Mouse (Mus musculus) liver, adult 2 months (tissue): ENCODE data around the gene Snrpa. TPM values are rescaled to one million over a fixed set of nuclear protein-coding genes. Genes with fewer than 3 reads are reported as not detected.

Experiments
- DNase-seq: peaks from one replicate; pipeline ENCODE4 v3.0.0-alpha.2; 2011; ENCODE audit warnings: low read depth, low spot score; ENCODE audit errors: extremely low read depth
- H3K27ac ChIP-seq: fragments of 200-500 bp; replicated peaks from 2 replicates; pipeline ENCODE4 v1.5.1; 2012; ENCODE audit warnings: low read depth, mild to moderate bottlenecking, control low read depth, inconsistent platforms, low read length; ENCODE audit not compliant: insufficient read depth
- H3K27me3 ChIP-seq: fragments of 200-500 bp; 2 replicates; pipeline ENCODE4 v1.6.1; 2012; ENCODE audit warnings: mild to moderate bottlenecking, moderate library complexity, low read length, inconsistent platforms; ENCODE audit not compliant: control insufficient read depth, insufficient read depth
- H3K36me3 ChIP-seq: fragments of 200-500 bp; 2 replicates; pipeline ENCODE4 v1.6.1; 2012; ENCODE audit warnings: low read length, inconsistent platforms; ENCODE audit not compliant: control insufficient read depth, insufficient read depth
- H3K4me1 ChIP-seq: fragments of 200-500 bp; 2 replicates; pipeline ENCODE4 v1.6.1; 2011; ENCODE audit warnings: low read length; ENCODE audit not compliant: control insufficient read depth, insufficient read depth
- H3K4me3 ChIP-seq: fragments of 200-500 bp; 2 replicates; pipeline ENCODE4 v1.5.1; 2011; ENCODE audit warnings: low read depth, mild to moderate bottlenecking, control low read depth, low read length, moderate library complexity; ENCODE audit not compliant: insufficient read depth
- H3K79me2 ChIP-seq: fragments of 200-500 bp; 2 replicates; pipeline ENCODE4 v1.6.1; 2012; ENCODE audit warnings: inconsistent platforms, mild to moderate bottlenecking, low read length, moderate library complexity; ENCODE audit not compliant: control insufficient read depth, insufficient read depth
- H3K9ac ChIP-seq: fragments of 200-500 bp; 2 replicates; pipeline ENCODE4 v1.6.1; 2012; ENCODE audit warnings: low read depth, mild to moderate bottlenecking, control low read depth, inconsistent platforms, low read length
- CTCF ChIP-seq: fragments of 200-500 bp; IDR thresholded peaks from 2 replicates; pipeline ENCODE4 v1.5.1; 2011; ENCODE audit warnings: low read depth, low read length, control low read depth
- POLR2A ChIP-seq: fragments of 200-500 bp; IDR thresholded peaks from 2 replicates; pipeline ENCODE4 v1.6.1; 2011; ENCODE audit warnings: low read length, control low read depth; ENCODE audit not compliant: insufficient read depth; ENCODE audit errors: extremely low read depth
- WGBS: fragments of 180-500 bp; shearing (Covaris S2); methylation state at CpG from one replicate; pipeline ENCODE4 v1.1.7; 2018; 5-methylcytosine and 5-hydroxymethylcytosine counted together
- polyA plus RNA-seq: library from polyadenylated mRNA; depleted of rRNA; stranded (reverse); fragments of >200 nt; gene quantifications from 2 replicates; pipeline ENCODE4 v1.2.3, GENCODE M21; 2012
- total RNA-seq: library from RNA; depleted of rRNA; stranded (reverse); fragments of >200 nt; gene quantifications from 2 replicates; pipeline ENCODE4 v1.2.3, GENCODE M21; 2014

Gene Snrpa
- total and polyA plus RNA-seq, 2 experiments, result 10.5 to 76.8 TPM

DNA sequence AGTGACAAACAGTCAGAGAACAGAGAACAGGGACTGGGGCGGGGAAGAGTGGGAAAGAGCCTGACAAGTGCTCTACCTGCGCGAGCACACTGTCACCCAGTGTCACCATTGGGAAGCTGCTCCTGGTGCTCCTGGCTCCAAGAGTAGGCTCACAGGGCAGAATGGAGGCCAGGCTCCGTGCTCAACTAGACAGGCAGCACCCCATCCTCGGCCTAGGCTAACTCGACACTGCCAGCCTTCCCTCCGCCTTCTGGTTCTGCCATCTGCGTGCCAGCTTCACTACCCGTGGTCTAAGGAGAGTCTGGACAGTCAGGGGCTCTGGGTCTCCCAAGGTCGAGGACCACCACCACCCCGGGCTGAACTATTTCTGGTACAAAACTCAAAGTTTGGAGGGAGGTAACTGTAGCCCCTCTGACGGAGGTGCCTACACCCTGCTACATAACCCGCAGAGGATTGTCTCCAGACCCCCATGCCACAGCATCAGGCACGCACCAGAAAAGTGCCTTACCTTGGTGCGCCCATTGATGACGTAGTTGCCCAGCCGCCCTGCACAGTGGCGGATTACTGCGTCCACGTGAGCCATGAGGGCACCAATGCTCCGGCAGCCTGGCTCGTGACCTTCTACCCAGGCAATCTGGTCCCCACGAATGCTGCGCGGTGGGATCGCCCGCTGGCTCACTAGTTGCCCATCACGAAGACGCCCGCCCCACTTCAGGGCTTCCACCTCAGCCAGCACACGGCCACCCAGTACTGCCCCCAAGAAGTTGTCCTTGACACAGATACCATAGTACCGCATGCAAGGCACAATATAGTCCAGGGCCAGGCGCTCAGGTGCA, 31.7 kb downstream of the Snrpa start:
- peak; percentile 68 for DNase-seq
- H3K4me1 ChIP-seq, result peaks cover 34% of the 10 kb centered on the region

DNA sequence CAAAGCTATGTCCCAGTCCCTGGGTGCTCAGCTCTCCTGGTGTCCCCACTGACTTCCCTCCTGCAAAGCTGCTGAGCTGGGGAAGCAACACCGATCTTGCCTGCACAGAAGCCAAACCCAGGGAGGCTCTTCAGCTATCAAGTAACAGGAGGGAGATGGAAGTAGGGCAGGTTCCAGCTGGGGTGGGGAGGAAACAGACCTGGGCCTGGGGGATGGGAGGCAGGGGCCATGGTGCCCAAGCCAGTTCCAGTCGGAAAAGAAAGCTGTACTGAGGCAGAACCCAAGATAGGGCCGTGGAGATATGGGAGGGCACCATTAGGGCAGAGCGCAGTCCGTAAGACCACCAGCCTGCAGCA, 32.6 kb downstream of the Snrpa start:
- Histone ChIP-seq H3K4me1 (peaks cover 34% of the 10 kb centered on the region), H3K27ac (no peak overlapping the region), H3K4me3 (no peak overlapping the region), H3K36me3 (peaks cover 6% of the 10 kb centered on the region; the same call in 1 of the 2 replicates), H3K9ac (peak overlapping the region; percentile 6; the same call in 1 of the 2 replicates), H3K27me3 (no peaks in the 10 kb centered on the region), H3K79me2 (peaks cover 4% of the 10 kb centered on the region; the same call in 1 of the 2 replicates)
- no peak for TF ChIP-seq POLR2A
- TF ChIP-seq CTCF, result no peak
- no peak for DNase-seq
- 57% methylated on average over 5 of the region's 5 CpGs for WGBS

More for the DNA sequence above, 31.7 kb downstream of the Snrpa start:
- H3K27me3 ChIP-seq, result no peaks in the 10 kb centered on the region
- peak overlapping the region; percentile 88 for H3K9ac ChIP-seq
- 0 out of 2 replicates have a peak, but pooled peaks cover 2% of the 10 kb centered on the region for H3K36me3 ChIP-seq
- H3K27ac ChIP-seq, result peak overlapping the region; percentile 93
- 53% methylated on average over 33 of the region's 33 CpGs for WGBS
- TF ChIP-seq CTCF (no peak), POLR2A (0 out of 2 replicates have a peak, but pooled peaks have one; percentile 24)
- peaks cover 4% of the 10 kb centered on the region; the same call in 1 of the 2 replicates for H3K79me2 ChIP-seq
- peak overlapping the region; percentile 72 for H3K4me3 ChIP-seq

DNA sequence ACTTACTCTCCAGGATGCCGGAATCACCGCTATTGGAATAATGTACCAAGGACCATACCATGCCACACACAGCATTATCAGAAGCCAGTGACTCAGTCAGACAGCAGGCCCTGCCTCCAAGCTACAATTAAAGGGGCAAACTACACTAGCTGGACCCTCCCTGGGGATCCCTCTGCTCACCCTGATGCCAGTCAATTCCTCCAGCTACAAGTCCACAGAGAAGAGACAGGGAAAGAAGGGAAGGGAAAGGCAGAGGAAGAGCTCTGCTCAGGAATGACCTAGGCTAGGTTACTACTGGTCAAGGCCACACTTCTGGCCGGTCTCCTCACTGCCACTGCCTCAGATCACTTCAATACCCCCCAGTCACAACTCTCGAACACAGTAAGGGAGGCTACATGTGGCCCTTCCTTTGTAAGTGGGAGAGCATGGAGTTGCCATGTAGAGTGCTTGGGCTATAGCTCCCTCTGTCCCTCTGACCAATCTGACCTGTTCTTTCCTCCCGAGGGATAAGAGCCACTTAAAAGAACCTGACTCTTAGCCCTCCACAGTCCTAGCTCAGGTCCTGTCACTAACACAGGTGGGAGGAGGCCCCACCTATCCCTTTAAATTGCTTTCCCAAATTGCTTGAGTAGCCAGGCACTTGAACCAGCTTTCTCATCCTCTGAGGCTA, 33.2 kb downstream of the Snrpa start:
- Histone ChIP-seq H3K79me2 (peaks cover 4% of the 10 kb centered on the region; the same call in 1 of the 2 replicates), H3K9ac (peak overlapping the region; percentile 11; the same call in 1 of the 2 replicates), H3K27ac (no peak overlapping the region), H3K36me3 (peaks cover 10% of the 10 kb centered on the region; the same call in 1 of the 2 replicates), H3K27me3 (no peaks in the 10 kb centered on the region), H3K4me3 (no peak overlapping the region), H3K4me1 (peaks cover 32% of the 10 kb centered on the region)
- 48% methylated on average over 5 of the region's 5 CpGs for WGBS
- DNase-seq, result no peak
- TF ChIP-seq CTCF, result no peak
- TF ChIP-seq POLR2A, result no peak

DNA sequence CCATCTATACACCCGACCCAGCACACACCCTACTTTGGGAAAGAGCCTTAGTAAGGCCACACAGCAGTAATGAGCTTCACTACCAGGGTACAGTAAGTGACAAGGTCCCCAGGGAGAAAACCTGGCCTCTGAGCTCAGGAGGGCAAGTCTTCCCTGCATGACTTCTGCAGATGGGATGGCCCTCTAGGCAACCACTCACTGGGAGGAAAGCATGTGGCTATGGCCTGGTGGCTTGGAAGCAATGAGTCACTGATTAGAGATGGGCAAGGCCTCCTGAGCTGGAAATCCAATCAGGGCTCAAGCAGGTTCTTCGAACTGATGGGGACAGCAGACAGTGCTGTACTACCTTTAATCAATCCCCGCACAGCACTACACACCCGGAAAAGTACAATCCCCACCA, 34.3 kb downstream of the Snrpa start:
- no peak overlapping the region for H3K27ac ChIP-seq
- no peak for DNase-seq
- H3K9ac ChIP-seq, result no peak overlapping the region
- WGBS, result 66% methylated on average over 4 of the region's 4 CpGs
- peaks cover 4% of the 10 kb centered on the region; the same call in 1 of the 2 replicates for H3K79me2 ChIP-seq
- H3K36me3 ChIP-seq, result peaks cover 10% of the 10 kb centered on the region; the same call in 1 of the 2 replicates
- TF ChIP-seq POLR2A (no peak), CTCF (no peak)
- no peak overlapping the region for H3K4me3 ChIP-seq
- no peaks in the 10 kb centered on the region for H3K27me3 ChIP-seq
- peaks cover 26% of the 10 kb centered on the region for H3K4me1 ChIP-seq

DNA sequence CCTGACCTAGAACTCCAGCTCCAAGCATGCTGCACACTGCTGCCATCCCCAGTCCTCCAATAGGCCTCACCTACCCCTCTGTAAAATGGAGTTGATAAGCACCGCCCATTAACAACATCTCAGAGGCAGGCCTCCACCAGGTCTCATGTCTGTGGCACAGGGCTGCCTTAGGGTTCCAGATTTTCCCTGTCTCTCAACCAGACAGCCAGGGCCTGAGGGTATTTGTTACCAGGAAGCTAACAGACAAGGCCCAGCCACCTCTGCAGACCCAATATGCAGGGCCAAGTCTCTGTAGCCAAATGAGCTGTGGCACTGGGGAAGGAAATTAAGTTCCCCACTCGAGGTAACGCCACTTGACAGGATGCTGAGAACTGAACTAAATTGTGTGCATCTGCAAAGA, 35.1 kb downstream of the Snrpa start:
- no peak for TF ChIP-seq POLR2A
- Histone ChIP-seq H3K4me3 (no peak overlapping the region), H3K4me1 (peaks cover 26% of the 10 kb centered on the region), H3K9ac (no peak overlapping the region), H3K27me3 (no peaks in the 10 kb centered on the region), H3K36me3 (peaks cover 10% of the 10 kb centered on the region; the same call in 1 of the 2 replicates), H3K79me2 (peaks cover 4% of the 10 kb centered on the region; the same call in 1 of the 2 replicates), H3K27ac (no peak overlapping the region)
- DNase-seq, result no peak
- 84% methylated on average over 3 of the region's 3 CpGs for whole genome bisulfite sequencing

DNA sequence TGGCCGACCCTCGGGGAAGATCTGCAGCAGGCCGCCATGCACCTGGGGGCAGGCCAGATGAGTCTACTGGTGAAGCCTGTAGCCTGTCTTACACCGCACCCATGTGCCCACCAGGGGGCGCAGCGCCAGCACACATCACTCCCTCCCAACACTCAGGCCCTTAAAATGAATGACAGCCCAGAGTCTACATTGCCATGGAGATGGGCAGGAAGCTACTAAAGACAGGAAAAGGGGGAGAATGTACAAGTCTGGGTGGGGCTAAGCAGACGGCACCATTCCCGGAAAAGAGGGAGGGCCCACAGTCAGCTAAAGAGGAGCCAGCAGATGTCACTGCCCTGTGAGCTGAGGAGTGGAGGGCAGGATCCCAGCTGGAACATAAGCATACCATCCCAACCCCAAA, 36.2 kb downstream of the Snrpa start:
- TF ChIP-seq CTCF, result peak; percentile 97
- no peak for TF ChIP-seq POLR2A
- peak; percentile 65 for DNase-seq
- no peak overlapping the region for H3K9ac ChIP-seq
- no peak overlapping the region for H3K27ac ChIP-seq
- no peak overlapping the region for H3K4me3 ChIP-seq
- H3K27me3 ChIP-seq, result no peaks in the 10 kb centered on the region
- peaks cover 10% of the 10 kb centered on the region; the same call in 1 of the 2 replicates for H3K36me3 ChIP-seq
- peaks cover 2% of the 10 kb centered on the region; the same call in 1 of the 2 replicates for H3K79me2 ChIP-seq
- 14% methylated on average over 8 of the region's 8 CpGs for WGBS
- H3K4me1 ChIP-seq, result peaks cover 24% of the 10 kb centered on the region
